Mouse (Mus musculus) testis, adult 2 months (tissue): ENCODE measurements around the gene Zdhhc13.

Experiments used
- CTCF ChIP-seq: fragments of 200-500 bp; IDR thresholded peaks from 2 replicates; pipeline ENCODE4 v1.5.1; 2012; ENCODE audit warnings: low read depth, mild to moderate bottlenecking, inconsistent platforms, low read length, moderate library complexity; ENCODE audit not compliant: control insufficient read depth, insufficient read depth, insufficient replicate concordance
- POLR2A ChIP-seq: fragments of 200-500 bp; IDR thresholded peaks from 2 replicates; pipeline ENCODE4 v1.6.1; 2012; ENCODE audit warnings: low read depth, mild to moderate bottlenecking, inconsistent platforms, low read length, moderate library complexity; ENCODE audit not compliant: control insufficient read depth

DNA sequence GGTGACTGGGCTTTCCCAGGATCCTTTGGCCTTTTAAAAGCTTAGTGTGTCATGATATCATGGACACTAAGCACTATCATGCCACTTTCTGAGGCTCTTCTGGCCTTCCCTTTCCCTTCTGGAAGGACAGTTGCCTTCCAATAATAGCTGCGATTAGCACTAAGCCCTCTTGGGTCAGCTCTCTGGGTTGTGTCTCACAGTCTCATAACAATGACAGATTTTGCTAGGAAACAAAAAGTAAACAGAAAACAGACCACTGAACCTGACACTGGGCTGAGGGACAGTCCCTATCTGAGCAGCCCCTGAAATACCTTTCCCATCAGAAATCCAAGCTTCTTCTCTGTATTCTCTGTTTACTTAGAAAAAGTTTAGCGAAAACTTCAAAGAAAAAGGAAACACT is 51.7 kb downstream of the Zdhhc13 start:
- TF ChIP-seq CTCF = no peak
- TF ChIP-seq POLR2A = no peak
